Mouse (Mus musculus) layer of hippocampus, adult 9-10 months (tissue): Measurements from ENCODE around the gene Krtap1-5.

ENCODE experiments used
- DNase-seq: peaks from one replicate; pipeline ENCODE4 v3.0.0; 2022; ENCODE audit warnings: low spot score

Krtap1-5 gene

DNA sequence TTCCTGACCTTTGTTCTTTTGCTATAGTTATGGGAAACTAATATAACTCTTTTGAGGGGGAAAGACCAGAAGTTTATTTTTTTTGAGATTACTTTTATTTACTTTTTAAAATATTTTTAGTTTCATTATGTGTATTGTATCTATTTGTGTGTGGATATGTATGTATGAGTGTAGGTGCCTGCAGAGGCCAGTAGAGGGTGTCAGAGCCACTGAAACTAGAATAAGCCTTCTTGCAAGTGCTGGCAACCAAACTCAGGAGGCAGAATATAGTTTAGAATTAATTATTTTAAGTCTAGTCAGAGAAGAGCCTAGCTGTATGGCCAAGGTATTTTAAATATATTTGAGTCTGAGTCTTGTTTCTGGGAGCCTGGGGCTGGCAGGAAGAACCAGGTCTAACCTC, 32.9 kb downstream of the Krtap1-5 start:
- no peak for DNase-seq

DNA sequence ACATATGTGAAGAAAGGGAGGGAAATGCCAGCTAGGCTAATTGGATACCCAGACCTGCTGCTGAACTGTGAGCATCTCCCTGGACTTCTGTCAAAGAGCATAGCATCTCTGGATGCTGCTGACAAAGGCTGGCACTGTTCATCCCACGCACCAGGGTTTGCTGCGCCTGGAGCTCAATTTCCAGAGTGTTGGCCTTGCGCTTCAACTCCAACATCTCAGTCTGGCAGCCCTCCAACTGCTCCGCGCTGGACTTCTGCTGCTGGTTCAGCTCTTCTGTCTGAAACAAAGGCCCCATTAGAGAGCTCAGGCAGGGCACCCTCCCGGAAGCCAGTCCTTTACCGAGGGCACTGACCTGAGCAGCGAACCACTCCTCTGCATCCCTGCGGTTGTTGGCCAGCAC, 41.1 kb downstream of the Krtap1-5 start:
- DNase-seq, result peak; percentile 5
